Mouse (Mus musculus) ES-E14 (cell line): ENCODE measurements around the gene 1700042G07Rik. TPM values are rescaled to one million over a fixed set of nuclear protein-coding genes. Genes with fewer than 3 reads are reported as not detected.

ENCODE experiments used
- DNase-seq: peaks from one replicate; pipeline ENCODE4 v3.0.0-alpha.2; 2013; ENCODE audit warnings: low read depth, low spot score
- H3K27ac ChIP-seq: 2 replicates; pipeline ENCODE4 v1.5.1; 2012; ENCODE audit warnings: low read depth, mild to moderate bottlenecking, low read length, moderate library complexity, mixed read lengths; ENCODE audit not compliant: poor library complexity, insufficient read depth, severe bottlenecking
- H3K36me3 ChIP-seq: 2 replicates; pipeline ENCODE4 v1.6.1; 2012; ENCODE audit warnings: mild to moderate bottlenecking, low read length, moderate library complexity, mixed read lengths; ENCODE audit not compliant: control insufficient read depth, poor library complexity, insufficient read depth, severe bottlenecking
- H3K4me1 ChIP-seq, 2 experiments: fragments of 150-350 bp in 1 of 2; sonication (generic) in 1 of 2; 2 replicates each; pipeline ENCODE4 v1.6.1; 2012; ENCODE audit warnings: low read length in 2 of 2, mild to moderate bottlenecking in 1 of 2, mixed read lengths in 1 of 2; ENCODE audit not compliant: control insufficient read depth in 2 of 2, insufficient read depth in 2 of 2, poor library complexity in 1 of 2
- H3K4me3 ChIP-seq, 2 experiments: fragments of 150-350 bp in 1 of 2; sonication (generic) in 1 of 2; 2 replicates each; pipeline ENCODE4 v1.5.1; 2012; ENCODE audit warnings: low read length in 2 of 2, low read depth in 1 of 2, mild to moderate bottlenecking in 1 of 2, mixed read lengths in 1 of 2; ENCODE audit not compliant: insufficient read depth in 1 of 2, poor library complexity in 1 of 2, severe bottlenecking in 1 of 2
- H3K9ac ChIP-seq: 2 replicates; pipeline ENCODE4 v1.6.1; 2012; ENCODE audit warnings: low read depth, mild to moderate bottlenecking, low read length, mixed read lengths; ENCODE audit not compliant: poor library complexity, insufficient read depth, severe bottlenecking
- H3K9me3 ChIP-seq: fragments of 150-350 bp; sonication (generic); 2 replicates; pipeline ENCODE4 v1.6.1; 2012; ENCODE audit warnings: low read depth, mild to moderate bottlenecking, low read length; ENCODE audit not compliant: control insufficient read depth, insufficient read depth
- CHD2 ChIP-seq: IDR thresholded peaks from 2 replicates; pipeline ENCODE4 v1.6.1; 2014; ENCODE audit warnings: mild to moderate bottlenecking, low read depth, low read length, inconsistent platforms
- HCFC1 ChIP-seq: IDR thresholded peaks from 2 replicates; pipeline ENCODE4 v1.6.1; 2012; ENCODE audit warnings: low read length, inconsistent platforms, borderline replicate concordance; ENCODE audit not compliant: insufficient read depth
- MAFK ChIP-seq: IDR thresholded peaks from 2 replicates; pipeline ENCODE4 v1.6.1; 2014; ENCODE audit warnings: mild to moderate bottlenecking, low read depth, low read length, inconsistent platforms; ENCODE audit not compliant: insufficient read depth
- ZC3H11A ChIP-seq: IDR thresholded peaks from 2 replicates; pipeline ENCODE4 v1.6.1; 2012; ENCODE audit warnings: low read depth, mild to moderate bottlenecking, inconsistent platforms, low read length, borderline replicate concordance
- ZNF384 ChIP-seq: IDR thresholded peaks from 2 replicates; pipeline ENCODE4 v1.6.1; 2012; ENCODE audit warnings: low read depth, low read length, inconsistent platforms
- in situ Hi-C, 2 experiments: fragments of 600-800 bp; cut with MboI; formaldehyde crosslinking; loops; one replicate each; pipeline ENCODE4 v1.15.1; 2025; ENCODE audit warnings: low sequenced_read_pairs in 2 of 2, inconsistent platforms in 1 of 2; ENCODE audit not compliant: unreplicated experiment in 2 of 2
- total RNA-seq: library from RNA; depleted of rRNA; stranded (reverse); fragments of 300-350 nt; gene quantifications from 2 replicates; pipeline ENCODE4 v1.2.3, GENCODE M21; 2012

1700042G07Rik gene
- total RNA-seq, 1 experiment, result not detected

- Histone ChIP-seq H3K9me3 (no peaks in the 10 kb centered on the region), H3K9ac (no peak overlapping the region), H3K4me3 (no peak overlapping the region), H3K27ac (no peak overlapping the region), H3K36me3 (no peaks in the 10 kb centered on the region), H3K4me1 (peaks cover 0 to 5% of the 10 kb centered on the region in 2 experiments; a peak in 2 of 4 replicates)
- in situ Hi-C loops, result no loop called here
- no peak for DNase-seq
- TF ChIP-seq HCFC1 (no peak), CHD2 (no peak), ZC3H11A (no peak), ZNF384 (no peak), MAFK (no peak)
These were observed 40.0 kb upstream of the 1700042G07Rik start for GRCm38 (mm10) chr4:116133126-116133525.

DNA sequence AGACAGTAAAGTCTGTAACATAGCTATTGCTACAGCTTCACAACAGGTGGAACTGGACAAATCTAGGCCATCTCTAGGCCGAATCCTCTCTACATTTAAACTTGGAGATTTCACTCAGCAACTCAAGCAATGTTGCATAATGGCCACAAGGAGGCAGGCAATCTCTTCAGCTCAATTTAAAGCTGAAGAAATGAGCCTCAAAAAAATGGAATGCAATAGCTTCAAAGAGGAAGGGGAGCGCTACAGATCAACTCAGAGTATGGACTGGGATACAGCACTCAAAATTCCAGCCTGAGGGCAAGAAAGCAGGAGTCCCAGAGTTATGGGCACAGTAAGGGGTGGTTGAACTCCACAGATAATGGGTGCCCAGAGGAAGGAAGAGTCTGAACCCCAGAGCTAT is 38.2 kb upstream of the 1700042G07Rik start:
- Histone ChIP-seq H3K27ac (no peak overlapping the region), H3K4me3 (no peak overlapping the region), H3K9ac (no peak overlapping the region), H3K36me3 (no peaks in the 10 kb centered on the region), H3K9me3 (no peaks in the 10 kb centered on the region), H3K4me1 (peaks cover 0 to 5% of the 10 kb centered on the region in 2 experiments; a peak in 2 of 4 replicates)
- in situ Hi-C loops, result no loop called here
- DNase-seq, result no peak
- peak; percentile 40; the same call in 1 of the 2 replicates for TF ChIP-seq ZNF384
- TF ChIP-seq MAFK, result no peak
- no peak for TF ChIP-seq HCFC1
- TF ChIP-seq ZC3H11A, result peak; percentile 53; the same call in 1 of the 2 replicates
- TF ChIP-seq CHD2, result no peak

- no peaks in the 10 kb centered on the region for H3K9me3 ChIP-seq
- no peaks in the 10 kb centered on the region for H3K36me3 ChIP-seq
- H3K4me1 ChIP-seq, result peaks cover 10 to 17% of the 10 kb centered on the region in 2 experiments; a peak in 3 of 4 replicates
- in situ Hi-C loops, result no loop called here
- 0 out of 2 replicates have a peak overlapping the region, but pooled peaks have one; percentile 12 for H3K9ac ChIP-seq
- no peak overlapping the region for H3K27ac ChIP-seq
- DNase-seq, result no peak
- H3K4me3 ChIP-seq, result no peak overlapping the region
- TF ChIP-seq CHD2, result no peak
- TF ChIP-seq HCFC1, result no peak
These were observed 35.7 kb upstream of the 1700042G07Rik start for GRCm38 (mm10) chr4:116137421-116137996.

DNA sequence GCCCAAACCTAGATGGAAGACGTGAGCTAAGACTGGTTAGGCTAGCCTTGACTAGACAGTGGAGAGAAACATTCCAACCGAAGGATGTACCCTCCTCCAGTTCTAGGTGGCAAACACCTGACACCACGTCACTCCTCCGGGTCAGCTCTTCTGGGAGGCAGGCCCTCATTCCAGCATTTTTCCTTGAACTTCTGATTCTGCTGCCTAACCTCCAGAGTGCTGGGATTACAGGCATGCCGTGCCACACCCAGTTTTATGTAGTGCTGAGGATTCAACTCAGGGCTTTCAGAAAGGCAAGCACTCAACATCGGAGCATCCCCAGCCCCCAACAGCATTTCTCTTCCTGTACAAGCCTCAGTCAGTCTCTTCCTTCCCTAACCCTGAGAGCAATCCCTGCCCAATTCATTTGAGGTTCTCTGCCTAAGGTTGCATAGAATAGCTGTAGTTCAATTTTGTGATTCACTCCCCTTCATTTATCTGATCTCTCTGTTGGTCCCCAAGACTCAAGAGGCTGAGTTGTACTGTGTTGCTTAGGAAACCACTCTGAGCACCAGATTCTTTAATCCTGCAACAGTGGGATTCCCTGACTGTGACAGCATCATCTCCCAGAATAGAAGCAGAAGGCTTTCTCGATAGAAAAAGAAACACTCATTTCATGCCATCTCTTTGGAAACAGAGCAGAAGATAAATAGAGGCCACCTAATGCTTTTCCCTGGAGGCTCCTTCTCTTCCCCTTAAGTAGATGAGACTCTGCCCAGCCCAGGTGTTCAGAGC is 32.2 kb upstream of the 1700042G07Rik start:
- DNase-seq, result no peak
- no peak for TF ChIP-seq HCFC1
- TF ChIP-seq CHD2, result no peak
- no peak for TF ChIP-seq ZNF384
- no peak for TF ChIP-seq MAFK
- TF ChIP-seq ZC3H11A, result no peak
- Histone ChIP-seq H3K4me3 (no peak overlapping the region), H3K36me3 (no peaks in the 10 kb centered on the region), H3K9ac (no peak overlapping the region), H3K9me3 (no peaks in the 10 kb centered on the region), H3K4me1 (peaks cover 10 to 20% of the 10 kb centered on the region in 2 experiments; a peak in 3 of 4 replicates), H3K27ac (no peak overlapping the region)
- in situ Hi-C loops, result no loop called here
